Mouse (Mus musculus): ENCODE results near the gene Ticrr. TPM values are rescaled to one million over a fixed set of nuclear protein-coding genes. Genes with fewer than 3 reads are reported as not detected.

The Ticrr gene
- polyA plus RNA-seq, 1 experiment: 5.0 TPM

GRCm38 (mm10) chr7:79617418-79617817 lies 42.6 kb upstream of the Ticrr start, which contains the start of gene Rhcg:
Gene Rhcg, minus strand, starts transcription at chr7:79617657.
- Histone ChIP-seq H3ac (ENCODE audit: control insufficient read depth, insufficient read length, low read depth) (no peak within 1 kb of the TSS), H3K79me2 (ENCODE audit: control insufficient read depth, insufficient read depth) (no peaks in the 10 kb centered on the region), H3K27me3 (ENCODE audit: control insufficient read depth, insufficient read depth, insufficient read length) (peaks cover 61% of the 10 kb centered on the region), H3K79me3 (ENCODE audit: low read depth) (no peaks in the 10 kb centered on the region), H3K36me3 (ENCODE audit: control insufficient read depth, insufficient read depth) (no peaks in the 10 kb centered on the region), H3K4me3 (ENCODE audit: insufficient read depth, poor library complexity, severe bottlenecking) (no peak within 1 kb of the TSS)
- TF ChIP-seq CTCF (IDR thresholded peaks at IDR 0.05; ENCODE audit: control insufficient read depth, insufficient read depth, insufficient read length) (no peak), USF1 (IDR thresholded peaks at IDR 0.05; ENCODE audit: low read depth) (no peak), MYOD1 (IDR thresholded peaks at IDR 0.05; ENCODE audit: control insufficient read depth, insufficient read length, low read depth) (no peak), MYOG (IDR thresholded peaks at IDR 0.05; ENCODE audit: control insufficient read depth, extremely low read depth, insufficient read length) (no peak), FOSL1 (IDR thresholded peaks at IDR 0.05; ENCODE audit: insufficient read depth, low read length, poor library complexity, severe bottlenecking) (no peak), MAX (IDR thresholded peaks at IDR 0.05) (no peak), CEBPB (IDR thresholded peaks at IDR 0.05; ENCODE audit: low read depth) (no peak)

DNA sequence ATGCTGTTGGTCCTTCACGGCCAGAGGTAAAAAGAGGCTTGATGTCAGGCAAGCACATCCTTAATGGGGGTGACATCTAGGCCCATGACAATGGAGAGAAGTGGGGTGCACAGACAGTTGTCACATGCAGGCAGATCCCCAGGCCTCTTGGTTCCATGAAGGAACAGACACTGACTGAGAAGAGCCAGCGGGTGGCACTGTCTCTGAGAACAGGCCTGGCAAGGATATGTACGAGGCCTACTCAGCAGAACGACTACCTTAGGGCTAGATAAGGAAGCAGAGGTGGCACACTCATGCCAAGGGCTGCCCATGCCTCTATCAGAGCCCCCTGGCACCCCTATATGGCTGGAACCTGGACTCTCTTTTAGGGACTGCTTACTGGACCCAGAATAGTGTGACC lies 40.5 kb upstream of the Ticrr start:
- no peaks in the 10 kb centered on the region for H3K36me3 ChIP-seq (ENCODE audit: control insufficient read depth, insufficient read depth)
- no peak overlapping the region for H3K4me3 ChIP-seq (ENCODE audit: insufficient read depth, poor library complexity, severe bottlenecking)
- H3ac ChIP-seq (ENCODE audit: control insufficient read depth, insufficient read length, low read depth): no peak overlapping the region
- H3K79me3 ChIP-seq (ENCODE audit: low read depth): no peaks in the 10 kb centered on the region
- H3K79me2 ChIP-seq (ENCODE audit: control insufficient read depth, insufficient read depth): no peaks in the 10 kb centered on the region
- H3K27me3 ChIP-seq (ENCODE audit: control insufficient read depth, insufficient read depth, insufficient read length): peaks cover 50% of the 10 kb centered on the region
- TF ChIP-seq USF1 (IDR thresholded peaks at IDR 0.05; ENCODE audit: low read depth) (no peak), CEBPB (IDR thresholded peaks at IDR 0.05; ENCODE audit: low read depth) (no peak), MYOD1 (IDR thresholded peaks at IDR 0.05; ENCODE audit: control insufficient read depth, insufficient read length, low read depth) (no peak), MAX (IDR thresholded peaks at IDR 0.05) (no peak), FOSL1 (IDR thresholded peaks at IDR 0.05; ENCODE audit: insufficient read depth, low read length, poor library complexity, severe bottlenecking) (no peak), MYOG (IDR thresholded peaks at IDR 0.05; ENCODE audit: control insufficient read depth, extremely low read depth, insufficient read length) (no peak), CTCF (IDR thresholded peaks at IDR 0.05; ENCODE audit: control insufficient read depth, insufficient read depth, insufficient read length) (no peak)

DNA sequence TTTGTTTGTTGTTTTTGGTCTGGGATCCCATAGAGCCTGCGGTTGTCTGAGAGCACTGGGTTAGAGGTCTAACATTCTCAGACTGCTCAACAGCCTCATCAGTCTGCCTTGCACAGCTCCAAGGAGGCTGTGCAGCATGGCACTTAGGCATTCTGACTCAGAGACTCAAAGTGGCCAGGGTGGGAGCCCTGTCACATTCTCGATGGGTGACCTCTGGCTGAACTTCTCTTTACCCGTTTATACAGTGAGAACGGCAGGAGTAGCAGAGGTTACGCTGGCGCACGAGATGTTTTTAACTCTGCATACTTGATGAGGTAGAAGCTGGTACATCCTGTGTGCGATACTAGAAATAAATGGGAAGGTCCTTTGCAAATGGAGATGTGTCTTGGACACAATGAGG lies 36.9 kb upstream of the Ticrr start:
- no peaks in the 10 kb centered on the region for H3K79me2 ChIP-seq (ENCODE audit: control insufficient read depth, insufficient read depth)
- H3K27me3 ChIP-seq (ENCODE audit: control insufficient read depth, insufficient read depth, insufficient read length): peaks cover 34% of the 10 kb centered on the region
- no peaks in the 10 kb centered on the region for H3K36me3 ChIP-seq (ENCODE audit: control insufficient read depth, insufficient read depth)
- H3K4me3 ChIP-seq (ENCODE audit: insufficient read depth, poor library complexity, severe bottlenecking): no peak overlapping the region
- no peaks in the 10 kb centered on the region for H3K79me3 ChIP-seq (ENCODE audit: low read depth)
- H3ac ChIP-seq (ENCODE audit: control insufficient read depth, insufficient read length, low read depth): no peak overlapping the region
- no peak for TF ChIP-seq CEBPB (IDR thresholded peaks at IDR 0.05; ENCODE audit: low read depth)

GRCm38 (mm10) chr7:79626170-79626569 lies 33.8 kb upstream of the Ticrr start:
- Histone ChIP-seq H3K27me3 (ENCODE audit: control insufficient read depth, insufficient read depth, insufficient read length) (peaks cover 34% of the 10 kb centered on the region), H3ac (ENCODE audit: control insufficient read depth, insufficient read length, low read depth) (no peak overlapping the region), H3K4me3 (ENCODE audit: insufficient read depth, poor library complexity, severe bottlenecking) (no peak overlapping the region), H3K79me2 (ENCODE audit: control insufficient read depth, insufficient read depth) (no peaks in the 10 kb centered on the region), H3K36me3 (ENCODE audit: control insufficient read depth, insufficient read depth) (no peaks in the 10 kb centered on the region), H3K79me3 (ENCODE audit: low read depth) (no peaks in the 10 kb centered on the region)
- TF ChIP-seq CEBPB (IDR thresholded peaks at IDR 0.05; ENCODE audit: low read depth) (no peak), MYOD1 (IDR thresholded peaks at IDR 0.05; ENCODE audit: control insufficient read depth, insufficient read length, low read depth) (peak; percentile 39)

GRCm38 (mm10) chr7:79628271-79628913 lies 31.6 kb upstream of the Ticrr start:
- H3K36me3 ChIP-seq (ENCODE audit: control insufficient read depth, insufficient read depth): no peaks in the 10 kb centered on the region
- H3K27me3 ChIP-seq (ENCODE audit: control insufficient read depth, insufficient read depth, insufficient read length): peaks cover 36% of the 10 kb centered on the region
- no peaks in the 10 kb centered on the region for H3K79me3 ChIP-seq (ENCODE audit: low read depth)
- H3ac ChIP-seq (ENCODE audit: control insufficient read depth, insufficient read length, low read depth): no peak overlapping the region
- H3K4me3 ChIP-seq (ENCODE audit: insufficient read depth, poor library complexity, severe bottlenecking): no peak overlapping the region
- TF ChIP-seq CTCF (IDR thresholded peaks at IDR 0.05; ENCODE audit: control insufficient read depth, insufficient read depth, insufficient read length) (no peak), FOSL1 (IDR thresholded peaks at IDR 0.05; ENCODE audit: insufficient read depth, low read length, poor library complexity, severe bottlenecking) (no peak), MYOD1 (IDR thresholded peaks at IDR 0.05; ENCODE audit: control insufficient read depth, insufficient read length, low read depth) (no peak), MYOG (IDR thresholded peaks at IDR 0.05; ENCODE audit: control insufficient read depth, extremely low read depth, insufficient read length) (no peak), MAX (IDR thresholded peaks at IDR 0.05) (no peak), USF1 (IDR thresholded peaks at IDR 0.05; ENCODE audit: low read depth) (no peak), CEBPB (IDR thresholded peaks at IDR 0.05; ENCODE audit: low read depth) (no peak)
- no peaks in the 10 kb centered on the region for H3K79me2 ChIP-seq (ENCODE audit: control insufficient read depth, insufficient read depth)

DNA sequence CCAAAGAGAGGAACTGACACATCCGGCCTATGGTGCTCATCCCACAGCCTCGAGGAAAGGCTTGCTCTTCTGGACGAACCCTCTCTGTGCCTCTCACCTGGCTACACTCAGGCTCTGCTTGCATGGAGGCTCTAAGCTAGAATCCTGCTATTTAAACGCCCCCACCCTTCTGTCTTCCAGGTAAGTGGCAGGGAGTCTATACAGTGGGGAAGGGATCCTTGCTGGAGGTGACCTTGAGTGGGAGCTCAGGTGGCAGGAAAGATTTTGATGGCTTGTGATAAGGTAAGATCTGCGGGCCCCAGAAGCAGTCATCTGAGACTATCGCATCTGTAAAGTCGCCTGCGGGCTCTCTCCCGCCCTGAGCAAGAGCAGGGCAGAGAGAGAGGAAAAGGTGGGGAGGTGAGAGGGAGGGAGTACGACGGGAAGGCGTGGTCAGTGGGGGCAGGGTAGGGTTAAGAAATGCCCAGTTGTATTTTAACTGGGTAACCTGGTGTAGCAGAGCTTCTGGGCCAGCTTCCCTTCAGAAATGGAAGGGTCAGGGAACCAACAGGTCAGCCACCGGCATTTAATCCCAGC lies 28.1 kb upstream of the Ticrr start:
- H3K27me3 ChIP-seq (ENCODE audit: control insufficient read depth, insufficient read depth, insufficient read length): peaks cover 42% of the 10 kb centered on the region
- no peak for TF ChIP-seq CTCF (IDR thresholded peaks at IDR 0.05; ENCODE audit: control insufficient read depth, insufficient read depth, insufficient read length)
- no peak for TF ChIP-seq USF1 (IDR thresholded peaks at IDR 0.05; ENCODE audit: low read depth)
- no peak for TF ChIP-seq CEBPB (IDR thresholded peaks at IDR 0.05; ENCODE audit: low read depth)
- TF ChIP-seq MYOD1 (IDR thresholded peaks at IDR 0.05; ENCODE audit: control insufficient read depth, insufficient read length, low read depth): no peak
- TF ChIP-seq MYOG (IDR thresholded peaks at IDR 0.05; ENCODE audit: control insufficient read depth, extremely low read depth, insufficient read length): no peak
- TF ChIP-seq MAX (IDR thresholded peaks at IDR 0.05): no peak
- no peak for TF ChIP-seq FOSL1 (IDR thresholded peaks at IDR 0.05; ENCODE audit: insufficient read depth, low read length, poor library complexity, severe bottlenecking)

More for the DNA sequence above, 28.1 kb upstream of the Ticrr start:
- Histone ChIP-seq H3ac (ENCODE audit: control insufficient read depth, insufficient read length, low read depth) (no peak overlapping the region), H3K36me3 (ENCODE audit: control insufficient read depth, insufficient read depth) (no peaks in the 10 kb centered on the region), H3K79me2 (ENCODE audit: control insufficient read depth, insufficient read depth) (no peaks in the 10 kb centered on the region), H3K79me3 (ENCODE audit: low read depth) (no peaks in the 10 kb centered on the region), H3K4me3 (ENCODE audit: insufficient read depth, poor library complexity, severe bottlenecking) (no peak overlapping the region)

Measured in C2C12 (cell line).